In the genomic region with DNA sequence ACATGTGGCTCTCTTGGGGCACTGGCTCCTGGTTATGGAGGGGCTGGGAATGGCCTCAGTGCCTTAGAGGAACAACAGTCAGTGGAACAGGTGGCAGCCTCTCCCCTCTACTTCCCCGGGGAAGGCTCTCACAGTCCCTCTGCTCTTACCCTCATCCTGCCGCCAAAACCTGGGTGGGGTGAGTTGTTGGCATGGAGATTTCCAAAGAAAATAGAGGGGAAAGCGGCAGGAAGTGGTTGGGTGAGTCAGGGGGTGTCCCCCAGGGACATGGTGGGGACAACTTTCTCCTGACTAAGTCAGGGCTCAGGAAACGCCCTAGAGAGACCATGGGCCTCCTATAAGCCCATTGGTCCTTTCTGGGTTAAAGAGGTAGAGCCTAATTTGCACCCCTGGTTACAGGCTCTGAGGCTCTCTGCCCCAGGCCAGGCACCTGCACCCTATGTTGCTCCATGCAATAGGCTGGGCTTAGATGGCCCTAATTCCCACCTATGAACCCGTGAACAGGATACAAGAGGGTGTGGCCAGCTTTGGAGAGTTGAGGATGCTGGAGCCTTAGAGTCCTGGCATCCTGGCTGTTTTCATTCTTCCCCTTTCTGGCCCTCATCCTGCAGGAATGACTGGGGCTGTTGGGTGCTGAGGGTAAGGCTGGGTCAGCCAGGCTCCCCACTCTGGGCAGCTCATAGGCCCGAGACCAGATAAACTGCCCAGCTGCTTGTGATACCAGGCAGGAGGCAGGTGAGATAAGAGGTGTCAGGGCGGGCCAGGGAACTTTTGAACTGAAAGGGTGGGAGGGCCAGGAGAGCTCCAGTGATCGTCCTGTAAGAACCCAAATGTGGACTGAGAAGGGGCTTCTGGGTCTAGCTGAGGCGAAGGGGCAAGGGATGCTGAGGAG, we compare ENCODE assay signal across 14 mouse cellular contexts. TPM values are rescaled to one million over a fixed set of nuclear protein-coding genes. Genes with fewer than 3 reads are reported as not detected.
DNase-seq lines count a peak whose midpoint lies in the region; ATAC-seq and TF ChIP-seq lines count a peak whose summit lies in the region.
"Had no signal": no experiment of that assay in that cellular context is flagged by ENCODE, and none has a peak within 500 bp of the region (broad histone marks: within the 10 kb centered on the region; RNA-seq: fewer than 3 reads in every experiment).

No protein-coding gene starts in this region.

- no peak for TF ChIP-seq CTCF in hindbrain, postnatal 0 days (IDR thresholded peaks at IDR 0.05; ENCODE audit: low read depth)

- no peak overlapping the region for H3K4me3 ChIP-seq in heart, embryonic 10.5 days
- peak overlapping the region; percentile 48 for H3K4me3 ChIP-seq in liver, embryonic 13.5 days (replicated peaks)
- H3K4me3 ChIP-seq in hindbrain, postnatal 0 days (ENCODE audit: low read length) = no peak overlapping the region
- no peak overlapping the region for H3K4me3 ChIP-seq in forebrain, embryonic 13.5 days
- H3K4me3 ChIP-seq: hindbrain, embryonic 13.5 days had no signal

- H3K9me3 ChIP-seq in heart, embryonic 10.5 days = no peaks in the 10 kb centered on the region
- H3K9me3 ChIP-seq in liver, embryonic 13.5 days (replicated peaks) = no peaks in the 10 kb centered on the region
- no peaks in the 10 kb centered on the region for H3K9me3 ChIP-seq in hindbrain, postnatal 0 days (ENCODE audit: low read length)
- H3K9me3 ChIP-seq in forebrain, embryonic 13.5 days (replicated peaks) = no peaks in the 10 kb centered on the region
- H3K9me3 ChIP-seq: hindbrain, embryonic 13.5 days had no signal

- no peak for DNase-seq in heart, embryonic 10.5 days (ENCODE audit: low spot score)
- DNase-seq in heart, adult 8-10 months (ENCODE audit: low spot score) = no peak
- DNase-seq in 3T3-L1 (ENCODE audit: low read depth, low spot score) = peak; percentile 89
- DNase-seq in fibroblast of lung, adult 2 months (ENCODE audit: low read depth) = peak; percentile 14
- peak; percentile 79 for DNase-seq in liver, embryonic 13.5 days
- no peak for DNase-seq in hindbrain, postnatal 0 days (ENCODE audit: low spot score)
- DNase-seq in adrenal gland, postnatal 4 days (ENCODE audit: low spot score in 2 of 2) = no peak
- DNase-seq: cerebellum, adult 9-10 months had no signal

- H3K27ac ChIP-seq in heart, embryonic 10.5 days = peak overlapping the region; percentile 29; the same call in 1 of the 2 replicates
- peak overlapping the region; percentile 89 for H3K27ac ChIP-seq in liver, embryonic 13.5 days
- no peak overlapping the region for H3K27ac ChIP-seq in hindbrain, postnatal 0 days
- H3K27ac ChIP-seq in forebrain, embryonic 13.5 days = no peak overlapping the region
- H3K27ac ChIP-seq: hindbrain, embryonic 13.5 days; macrophage had no signal

- H3K4me1 ChIP-seq in heart, embryonic 10.5 days = peaks cover 80% of the 10 kb centered on the region
- peaks cover 100% of the 10 kb centered on the region for H3K4me1 ChIP-seq in liver, embryonic 13.5 days (replicated peaks)
- peaks cover 12% of the 10 kb centered on the region for H3K4me1 ChIP-seq in hindbrain, postnatal 0 days (ENCODE audit: insufficient read depth, low read length)
- H3K4me1 ChIP-seq in forebrain, embryonic 13.5 days = peaks cover 24% of the 10 kb centered on the region

- ATAC-seq in liver, embryonic 13.5 days (ENCODE audit: low read depth) = peak; percentile 89
- no peak for ATAC-seq in hindbrain, postnatal 0 days
- no peak for ATAC-seq in forebrain, embryonic 13.5 days
- ATAC-seq: forebrain, embryonic 14.5 days had no signal

- H3K9ac ChIP-seq in liver, embryonic 13.5 days = peak overlapping the region; percentile 77
- H3K9ac ChIP-seq in hindbrain, postnatal 0 days (replicated peaks; ENCODE audit: low read length) = no peak overlapping the region
- H3K9ac ChIP-seq in forebrain, embryonic 13.5 days = no peak overlapping the region
- H3K9ac ChIP-seq: hindbrain, embryonic 13.5 days had no signal

- H3K4me2 ChIP-seq in liver, embryonic 13.5 days = peak overlapping the region; percentile 69
- H3K4me2 ChIP-seq in hindbrain, postnatal 0 days (ENCODE audit: low read depth, low read length) = no peak overlapping the region
- no peak overlapping the region for H3K4me2 ChIP-seq in forebrain, embryonic 13.5 days
- H3K4me2 ChIP-seq: hindbrain, embryonic 13.5 days had no signal

- WGBS in heart, embryonic 10.5 days = 48% methylated on average over 9 of the region's 9 CpGs
- WGBS in liver, embryonic 13.5 days (ENCODE audit: insufficient replicate concordance) = 28% methylated on average over 9 of the region's 9 CpGs
- 77% methylated on average over 9 of the region's 9 CpGs for WGBS in hindbrain, postnatal 0 days
- 80% methylated on average over 9 of the region's 9 CpGs for WGBS in forebrain, embryonic 13.5 days

- no peaks in the 10 kb centered on the region for H3K36me3 ChIP-seq in heart, embryonic 10.5 days
- no peaks in the 10 kb centered on the region for H3K36me3 ChIP-seq in liver, embryonic 13.5 days
- no peaks in the 10 kb centered on the region for H3K36me3 ChIP-seq in hindbrain, postnatal 0 days (ENCODE audit: insufficient read depth, low read length)
- H3K36me3 ChIP-seq in forebrain, embryonic 13.5 days (ENCODE audit: poor library complexity, severe bottlenecking) = no peaks in the 10 kb centered on the region
- H3K36me3 ChIP-seq: hindbrain, embryonic 13.5 days had no signal

- H3K27me3 ChIP-seq in heart, embryonic 10.5 days (ENCODE audit: insufficient read depth, poor library complexity, severe bottlenecking) = peaks cover 59% of the 10 kb centered on the region
- H3K27me3 ChIP-seq in liver, embryonic 13.5 days = no peaks in the 10 kb centered on the region
- no peaks in the 10 kb centered on the region for H3K27me3 ChIP-seq in hindbrain, postnatal 0 days (ENCODE audit: insufficient read depth, low read length)
- no peaks in the 10 kb centered on the region for H3K27me3 ChIP-seq in forebrain, embryonic 13.5 days
- H3K27me3 ChIP-seq: hindbrain, embryonic 13.5 days had no signal

RNA-seq across cellular contexts. Expression of a gene that starts 2.9 kb away (rescaled TPM):
- 5.1 and 8.3 TPM in 2 replicates for polyA plus RNA-seq in heart, embryonic 10.5 days (2016; fragmentation: Nextera tagmentation; extraction: Ambion mirVana)
- total RNA-seq in heart, adult 8-10 months (2022) = 100 to 1,000 TPM; 336 to 404 (median 350) TPM
- 41.7 and 45.2 TPM in 2 replicates for polyA plus RNA-seq in liver, embryonic 13.5 days (2015; fragmentation: Nextera tagmentation; extraction: Ambion mirVana)
- total RNA-seq in hindbrain, postnatal 0 days (2014; rRNA removed) = 17.0 and 32.6 TPM in 2 replicates
- 19.5 and 21.7 TPM in 2 replicates for polyA plus RNA-seq in hindbrain, postnatal 0 days (2015; fragmentation: Nextera tagmentation; extraction: Ambion mirVana)
- 1.7 and 4.2 TPM in 2 replicates for polyA plus RNA-seq in forebrain, embryonic 13.5 days (2015; fragmentation: Nextera tagmentation; extraction: Ambion mirVana)
- 10 to 100 TPM; 71.4 to 78.1 TPM for total RNA-seq in adrenal gland, postnatal 4 days (2021)
- polyA plus RNA-seq: macrophage had no signal

RNA-seq across cellular contexts. Expression of a gene that starts 36.9 kb away (rescaled TPM):
- not detected in 2 replicates for polyA plus RNA-seq in heart, embryonic 10.5 days (2016; fragmentation: Nextera tagmentation; extraction: Ambion mirVana)
- total RNA-seq in heart, adult 8-10 months (2022) = not detected
- polyA plus RNA-seq in liver, embryonic 13.5 days (2015; fragmentation: Nextera tagmentation; extraction: Ambion mirVana) = 0.06 and 0.08 TPM in 2 replicates
- not detected in 2 replicates for total RNA-seq in hindbrain, postnatal 0 days (2014; rRNA removed)
- polyA plus RNA-seq in hindbrain, postnatal 0 days (2015; fragmentation: Nextera tagmentation; extraction: Ambion mirVana) = not detected in 2 replicates
- not detected in 2 replicates for polyA plus RNA-seq in forebrain, embryonic 13.5 days (2015; fragmentation: Nextera tagmentation; extraction: Ambion mirVana)
- not detected for total RNA-seq in adrenal gland, postnatal 4 days (2021)
- polyA plus RNA-seq: forebrain, embryonic 14.5 days; hindbrain, embryonic 13.5 days; macrophage; neural tube, embryonic 14.5 days; stomach, embryonic 14.5 days had no signal

Comparison
In these comparisons a context has a peak if more than half of its experiments do, and no peak if none do; other contexts are left out.
1. DNase-seq: peak in 3T3-L1 (single experiment), fibroblast of lung, adult 2 months (single experiment) and liver, embryonic 13.5 days (single experiment); none in heart, embryonic 10.5 days (single experiment), heart, adult 8-10 months (single experiment), hindbrain, postnatal 0 days (single experiment) and adrenal gland, postnatal 4 days (0 of 2).
2. H3K27ac ChIP-seq: peak in heart, embryonic 10.5 days (single experiment) and liver, embryonic 13.5 days (single experiment); none in hindbrain, postnatal 0 days (single experiment) and forebrain, embryonic 13.5 days (single experiment).